Mouse (Mus musculus): ENCODE results near the gene Tmem79. TPM values are rescaled to one million over a fixed set of nuclear protein-coding genes. Genes with fewer than 3 reads are reported as not detected.
"Not testable (repeated sequence)": the region's sequence is repeated elsewhere in the genome, so short reads cannot be mapped to it uniquely, and the experiment has no call there.

The Tmem79 gene
- polyA plus RNA-seq, 1 experiment = 38.1 TPM

- no peak for DNase-seq (ENCODE audit: low spot score)
Observed at GRCm38 (mm10) chr3:88354396-88355165, 18.6 kb upstream of the Tmem79 start.

- no peak for DNase-seq (ENCODE audit: low spot score)
Observed at GRCm38 (mm10) chr3:88352907-88353306, 17.0 kb upstream of the Tmem79 start.

- DNase-seq (ENCODE audit: low spot score) = no peak
Observed at GRCm38 (mm10) chr3:88350732-88351131, 14.8 kb upstream of the Tmem79 start.

GRCm38 (mm10) chr3:88339006-88339405, 3.1 kb upstream of the Tmem79 start:
- DNase-seq (ENCODE audit: low spot score) = no peak

GRCm38 (mm10) chr3:88338316-88338715, 2.4 kb upstream of the Tmem79 start:
- DNase-seq (ENCODE audit: low spot score) = no peak

GRCm38 (mm10) chr3:88337367-88338020, 1.5 kb upstream of the Tmem79 start:
- DNase-seq (ENCODE audit: low spot score) = no peak

GRCm38 (mm10) chr3:88335436-88336053, 403 bp downstream of the Tmem79 start:
- DNase-seq (ENCODE audit: low spot score) = no peak

- no peak for DNase-seq (ENCODE audit: low spot score)
Observed at GRCm38 (mm10) chr3:88334902-88335435, 979 bp downstream of the Tmem79 start.

GRCm38 (mm10) chr3:88334029-88334658, 1.8 kb downstream of the Tmem79 start:
- DNase-seq (ENCODE audit: low spot score) = no peak

GRCm38 (mm10) chr3:88331282-88331681, 4.7 kb downstream of the Tmem79 start:
- DNase-seq (ENCODE audit: low spot score) = no peak

GRCm38 (mm10) chr3:88328956-88329355, 7.0 kb downstream of the Tmem79 start:
- no peak for DNase-seq (ENCODE audit: low spot score)

GRCm38 (mm10) chr3:88324951-88325405, 11.0 kb downstream of the Tmem79 start, which contains the start of gene Glmp:
Gene Glmp (plus strand): TSS chr3:88325023.
- peak; percentile 31 for DNase-seq (ENCODE audit: low spot score)

GRCm38 (mm10) chr3:88299172-88299571, 36.8 kb downstream of the Tmem79 start:
- no peak for DNase-seq (ENCODE audit: low spot score)

- DNase-seq (ENCODE audit: low spot score) = no peak
Observed at GRCm38 (mm10) chr3:88297321-88297851, 38.6 kb downstream of the Tmem79 start.

- peak; percentile 84 for DNase-seq (ENCODE audit: low spot score)
Observed at GRCm38 (mm10) chr3:88296561-88297318, 39.2 kb downstream of the Tmem79 start, which contains the start of the genes Tsacc and Cct3. Gene Tsacc (minus strand): TSS chr3:88296999. Gene Cct3 (plus strand): TSS chr3:88297116.

GRCm38 (mm10) chr3:88296110-88296560, 39.8 kb downstream of the Tmem79 start:
- DNase-seq (ENCODE audit: low spot score) = no peak

- DNase-seq (ENCODE audit: low spot score) = not testable (repeated sequence)
Observed at GRCm38 (mm10) chr3:88295272-88295671, 40.7 kb downstream of the Tmem79 start.

- DNase-seq (ENCODE audit: low spot score) = no peak
Observed at GRCm38 (mm10) chr3:88291970-88292369, 44.0 kb downstream of the Tmem79 start.

- not testable (repeated sequence) for DNase-seq (ENCODE audit: low spot score)
Observed at GRCm38 (mm10) chr3:88288133-88288713, 47.7 kb downstream of the Tmem79 start.

GRCm38 (mm10) chr3:88287110-88287509, 48.8 kb downstream of the Tmem79 start, which contains the start of gene Gm38392:
Gene Gm38392 (minus strand): TSS chr3:88287210.
- no peak for DNase-seq (ENCODE audit: low spot score)

All from urinary bladder, adult 2 months (tissue).